Mouse (Mus musculus) kidney, adult 2 months (tissue): ENCODE data around the gene Hivep2.

Source experiments
- CTCF ChIP-seq: fragments of 200-500 bp; conservative IDR thresholded peaks from 2 replicates; pipeline ENCODE4 v1.5.1; 2011; ENCODE audit warnings: low read depth, mild to moderate bottlenecking, control low read depth, low read length, moderate library complexity, mixed read lengths; ENCODE audit not compliant: insufficient read depth, insufficient read length
- POLR2A ChIP-seq: fragments of 200-500 bp; IDR thresholded peaks from one replicate; pipeline ENCODE4 v1.6.1; 2011; ENCODE audit warnings: low read depth, low read length, control low read depth

- TF ChIP-seq POLR2A (no peak), CTCF (no peak)
These were observed 10.0 kb downstream of the Hivep2 start for GRCm38 (mm10) chr10:13975861-13976260.
